Mouse (Mus musculus) C2C12 (cell line): ENCODE results near the gene Bckdk.

Experiments used
- CEBPB ChIP-seq: IDR thresholded peaks from one replicate; pipeline ENCODE4 v1.6.1; 2011; ENCODE audit warnings: low read depth, mild to moderate bottlenecking, control low read depth, moderate library complexity
- CTCF ChIP-seq: IDR thresholded peaks from one replicate; pipeline ENCODE4 v1.5.1; 2011; ENCODE audit not compliant: control insufficient read depth, insufficient read depth, insufficient read length
- MAX ChIP-seq: IDR thresholded peaks from one replicate; pipeline ENCODE4 v1.6.1; 2011; ENCODE audit warnings: mild to moderate bottlenecking, control low read depth
- MYOD1 ChIP-seq: IDR thresholded peaks from one replicate; pipeline ENCODE4 v1.6.1; 2011; ENCODE audit warnings: low read depth; ENCODE audit not compliant: control insufficient read depth, insufficient read length
- USF1 ChIP-seq: IDR thresholded peaks from one replicate; pipeline ENCODE4 v1.6.1; 2011; ENCODE audit warnings: low read depth, mild to moderate bottlenecking, control low read depth, moderate library complexity

GRCm38 (mm10) chr7:127885951-127886350 is 17.9 kb upstream of the Bckdk start:
- TF ChIP-seq CTCF (no peak), CEBPB (no peak), USF1 (no peak), MYOD1 (no peak), MAX (no peak)
